Mouse (Mus musculus): ENCODE measurements around the gene Sstr3. TPM values are rescaled to one million over a fixed set of nuclear protein-coding genes. Genes with fewer than 3 reads are reported as not detected.

Sstr3 gene
- polyA plus RNA-seq, 1 experiment from 2014 or later = 0.04 TPM

DNA sequence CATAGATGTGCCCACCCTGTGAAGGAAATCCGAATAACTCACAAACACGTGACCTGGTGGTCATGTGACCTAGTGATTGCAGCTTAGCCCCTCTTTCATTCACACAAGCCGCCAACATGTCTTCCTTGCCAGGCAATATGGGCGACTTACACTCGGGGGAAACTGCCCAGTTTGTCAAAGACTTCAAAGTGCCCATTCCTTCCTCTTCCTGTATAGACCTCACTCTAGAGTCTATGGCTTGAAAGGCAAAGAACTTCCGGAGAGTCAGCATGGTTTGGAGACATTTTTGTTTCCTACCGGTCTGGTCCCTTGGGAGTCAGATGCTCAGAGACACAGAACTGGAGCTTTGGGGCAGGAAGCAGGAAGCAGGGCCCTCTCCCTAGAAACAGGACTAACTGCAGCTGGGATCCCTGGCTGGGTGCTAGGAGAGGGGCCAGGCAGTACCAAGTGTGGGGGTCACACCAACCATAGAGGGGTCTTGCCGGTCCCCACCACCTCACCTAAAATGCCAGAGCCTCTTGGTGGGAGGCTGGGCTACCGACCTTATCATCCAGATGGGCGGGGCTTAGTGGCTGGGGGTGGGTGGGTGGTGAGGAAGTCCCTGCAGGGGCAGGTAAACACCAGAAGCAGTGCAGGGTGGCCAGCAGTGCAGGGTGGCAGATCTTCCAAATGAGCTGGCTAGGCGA, 15.6 kb downstream of the Sstr3 start:
- H3K9me3 ChIP-seq = no peaks in the 10 kb centered on the region
- H3K27ac ChIP-seq = peak overlapping the region; percentile 79
- no peaks in the 10 kb centered on the region for H3K27me3 ChIP-seq
- H3K36me3 ChIP-seq = peaks cover 16% of the 10 kb centered on the region; the same call in 1 of the 2 replicates
- peak overlapping the region; percentile 54 for H3K9ac ChIP-seq
- no peak for ATAC-seq (ENCODE audit: insufficient number of reproducible peaks, low FRiP score, low TSS enrichment, low read depth)
- whole genome bisulfite sequencing = 37% methylated on average over 11 of the region's 11 CpGs
- H3K4me1 ChIP-seq = peaks cover 46% of the 10 kb centered on the region
- peak overlapping the region; percentile 72 for H3K4me2 ChIP-seq
- H3K4me3 ChIP-seq = peak overlapping the region; percentile 44

DNA sequence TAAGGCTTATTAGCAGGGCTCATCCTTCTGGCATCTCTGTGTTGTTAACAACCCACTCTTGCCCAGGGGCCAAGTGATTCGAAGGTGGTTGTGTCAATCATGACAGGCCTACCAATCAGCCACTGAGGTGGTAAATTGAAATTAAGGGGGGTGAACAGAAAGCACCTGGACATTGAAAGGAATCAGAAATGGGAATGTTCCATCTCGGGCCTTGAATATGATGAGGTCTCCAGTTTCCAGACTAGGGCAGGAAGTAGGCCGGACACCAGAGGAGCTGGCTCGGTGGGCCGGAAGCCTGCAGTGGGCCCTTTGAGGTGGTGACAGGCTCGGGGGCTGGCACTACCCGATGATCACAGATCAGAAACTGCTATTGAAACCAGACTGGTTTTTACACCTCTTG, 16.5 kb downstream of the Sstr3 start:
- no peak for ATAC-seq (ENCODE audit: insufficient number of reproducible peaks, low FRiP score, low TSS enrichment, low read depth)
- H3K27ac ChIP-seq = no peak overlapping the region
- H3K36me3 ChIP-seq = peaks cover 16% of the 10 kb centered on the region; the same call in 1 of the 2 replicates
- no peaks in the 10 kb centered on the region for H3K9me3 ChIP-seq
- no peak overlapping the region for H3K4me2 ChIP-seq
- peaks cover 46% of the 10 kb centered on the region for H3K4me1 ChIP-seq
- 69% methylated on average over 7 of the region's 7 CpGs for WGBS
- H3K9ac ChIP-seq = no peak overlapping the region
- no peaks in the 10 kb centered on the region for H3K27me3 ChIP-seq
- no peak overlapping the region for H3K4me3 ChIP-seq

DNA sequence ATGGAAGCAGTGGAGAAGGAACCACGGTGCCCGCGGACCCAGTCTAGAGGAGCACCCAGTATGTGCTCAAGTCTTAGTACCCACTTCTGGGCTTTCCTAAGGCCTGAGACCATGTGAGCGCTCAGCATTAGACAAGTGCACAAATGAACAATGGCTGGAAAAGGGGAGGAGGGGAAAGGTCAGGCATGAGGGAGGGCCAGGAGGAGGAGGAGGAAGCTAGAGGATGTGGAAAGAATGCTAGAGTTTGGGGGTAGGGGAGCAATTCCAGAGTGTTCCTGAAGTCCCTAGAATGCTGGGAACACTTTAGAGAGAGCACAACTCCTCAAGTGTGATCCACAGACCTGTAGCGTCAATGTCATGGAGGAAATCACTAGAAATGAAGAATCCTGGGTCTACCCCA, 20.3 kb downstream of the Sstr3 start:
- WGBS = 92% methylated on average over 5 of the region's 5 CpGs

DNA sequence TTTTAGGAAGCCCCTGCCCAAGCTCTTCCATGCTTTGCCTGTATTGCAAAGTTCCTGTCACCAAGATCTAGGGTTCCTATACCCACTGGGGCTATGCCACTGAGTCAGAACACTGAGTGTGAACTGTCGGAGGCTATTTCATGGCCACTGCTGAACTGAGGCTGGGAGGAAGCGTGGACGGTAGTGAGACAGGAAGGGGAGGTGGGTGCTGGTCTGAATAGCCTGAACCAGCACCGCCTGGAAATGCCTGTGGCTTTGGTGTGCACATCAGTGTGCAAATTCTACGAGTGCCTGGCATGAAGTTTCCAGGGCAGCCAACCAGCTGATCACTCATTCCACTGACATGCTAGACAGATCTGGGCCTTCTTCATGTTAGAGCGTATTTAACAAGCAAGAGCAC, 22.6 kb downstream of the Sstr3 start:
- Histone ChIP-seq H3K27me3 (no peaks in the 10 kb centered on the region), H3K27ac (no peak overlapping the region), H3K9ac (no peak overlapping the region), H3K4me3 (no peak overlapping the region), H3K4me2 (no peak overlapping the region), H3K9me3 (no peaks in the 10 kb centered on the region), H3K4me1 (peaks cover 11% of the 10 kb centered on the region), H3K36me3 (peaks cover 16% of the 10 kb centered on the region; the same call in 1 of the 2 replicates)
- WGBS = 77% methylated on average over 6 of the region's 6 CpGs
- ATAC-seq (ENCODE audit: insufficient number of reproducible peaks, low FRiP score, low TSS enrichment, low read depth) = no peak

More for the DNA sequence above, 20.3 kb downstream of the Sstr3 start:
- ATAC-seq (ENCODE audit: insufficient number of reproducible peaks, low FRiP score, low TSS enrichment, low read depth) = no peak
- no peak overlapping the region for H3K4me3 ChIP-seq
- peaks cover 22% of the 10 kb centered on the region for H3K4me1 ChIP-seq
- H3K27ac ChIP-seq = no peak overlapping the region
- no peak overlapping the region for H3K4me2 ChIP-seq
- no peaks in the 10 kb centered on the region for H3K9me3 ChIP-seq
- H3K9ac ChIP-seq = no peak overlapping the region
- H3K27me3 ChIP-seq = no peaks in the 10 kb centered on the region
- peaks cover 16% of the 10 kb centered on the region; the same call in 1 of the 2 replicates for H3K36me3 ChIP-seq

DNA sequence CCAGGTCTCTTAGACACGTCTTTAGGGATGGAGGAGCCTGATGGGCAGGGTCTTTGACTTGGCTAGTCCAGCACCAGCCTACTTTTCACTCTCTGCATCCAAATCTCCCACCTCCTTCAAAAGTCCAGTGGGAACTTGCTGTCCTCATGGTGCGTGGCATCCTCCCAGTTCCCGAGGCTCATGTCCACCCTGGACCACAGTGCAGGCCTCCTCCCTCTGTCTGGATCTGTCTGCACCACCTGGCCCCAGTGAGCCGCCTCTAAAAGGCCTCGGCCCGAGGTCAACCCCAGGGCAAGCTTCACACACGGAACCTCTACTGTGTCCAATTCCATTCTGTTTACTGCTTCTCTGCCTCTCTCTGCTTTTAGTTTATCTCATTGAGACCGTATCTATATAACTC, 23.2 kb downstream of the Sstr3 start:
- Histone ChIP-seq H3K36me3 (peaks cover 14% of the 10 kb centered on the region; the same call in 1 of the 2 replicates), H3K9me3 (no peaks in the 10 kb centered on the region), H3K27me3 (no peaks in the 10 kb centered on the region), H3K27ac (no peak overlapping the region), H3K4me2 (no peak overlapping the region), H3K9ac (no peak overlapping the region), H3K4me1 (peaks cover 11% of the 10 kb centered on the region), H3K4me3 (no peak overlapping the region)
- no peak for ATAC-seq (ENCODE audit: insufficient number of reproducible peaks, low FRiP score, low TSS enrichment, low read depth)
- 60% methylated on average over 8 of the region's 8 CpGs for WGBS

DNA sequence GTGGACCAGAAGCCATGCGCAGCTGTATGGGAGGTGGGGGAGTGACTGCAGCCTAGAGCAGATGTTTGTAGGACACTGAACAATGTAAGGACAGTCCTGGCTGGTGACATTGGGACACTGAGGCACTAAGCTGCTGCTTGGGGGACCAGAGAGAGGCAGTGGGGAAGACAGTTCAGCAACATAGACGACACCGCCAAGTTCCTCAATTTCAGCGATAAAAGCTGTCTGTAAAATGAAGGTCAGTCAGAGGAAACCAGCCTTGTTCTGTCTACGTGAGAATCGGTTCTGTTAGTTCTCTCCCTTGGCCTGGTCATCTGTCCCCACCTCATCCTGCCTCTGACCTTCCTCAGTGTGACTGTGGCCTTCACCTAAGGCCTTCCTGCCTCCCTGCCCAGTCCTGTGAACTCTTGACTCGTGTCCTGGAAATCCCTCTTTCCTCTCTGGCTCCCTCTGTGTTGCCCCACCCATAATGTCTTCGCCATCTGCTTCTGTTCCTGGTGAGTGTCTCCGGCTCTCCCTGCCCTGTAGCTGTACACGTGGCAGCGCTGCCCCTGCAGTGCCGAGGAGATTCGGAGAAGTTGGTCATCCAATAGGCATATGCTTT, 24.3 kb downstream of the Sstr3 start:
- no peak overlapping the region for H3K4me2 ChIP-seq
- H3K36me3 ChIP-seq = peaks cover 11% of the 10 kb centered on the region; the same call in 1 of the 2 replicates
- no peak overlapping the region for H3K4me3 ChIP-seq
- WGBS = 59% methylated on average over 13 of the region's 13 CpGs
- H3K9me3 ChIP-seq = no peaks in the 10 kb centered on the region
- no peak overlapping the region for H3K9ac ChIP-seq
- peaks cover 12% of the 10 kb centered on the region for H3K4me1 ChIP-seq
- no peaks in the 10 kb centered on the region for H3K27me3 ChIP-seq
- H3K27ac ChIP-seq = no peak overlapping the region
- ATAC-seq (ENCODE audit: insufficient number of reproducible peaks, low FRiP score, low TSS enrichment, low read depth) = no peak

DNA sequence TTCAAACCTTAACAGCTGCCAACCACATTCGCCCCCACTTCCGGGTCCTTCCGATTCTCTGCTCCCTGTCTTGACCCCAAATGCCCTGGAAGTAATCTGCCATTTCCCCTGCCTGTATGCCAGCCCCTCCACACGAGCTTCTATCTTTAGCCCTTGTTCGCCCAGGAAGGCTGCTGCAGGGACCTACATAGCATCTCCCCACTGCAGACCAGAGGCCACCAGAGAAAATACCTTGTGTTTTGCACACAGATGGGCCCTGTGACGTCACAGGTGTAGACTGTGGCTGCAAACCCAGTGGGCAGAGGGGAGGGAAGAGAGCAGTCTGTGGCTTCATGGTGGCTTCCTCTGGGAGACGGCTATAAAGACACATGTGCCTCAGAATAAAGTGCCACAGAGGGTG, 26.3 kb downstream of the Sstr3 start:
- Histone ChIP-seq H3K4me2 (no peak overlapping the region), H3K27ac (no peak overlapping the region), H3K4me3 (no peak overlapping the region), H3K9me3 (no peaks in the 10 kb centered on the region), H3K36me3 (no peaks in the 10 kb centered on the region), H3K27me3 (no peaks in the 10 kb centered on the region), H3K9ac (no peak overlapping the region), H3K4me1 (peaks cover 22% of the 10 kb centered on the region)
- WGBS = 41% methylated on average over 7 of the region's 7 CpGs
- ATAC-seq (ENCODE audit: insufficient number of reproducible peaks, low FRiP score, low TSS enrichment, low read depth) = no peak

DNA sequence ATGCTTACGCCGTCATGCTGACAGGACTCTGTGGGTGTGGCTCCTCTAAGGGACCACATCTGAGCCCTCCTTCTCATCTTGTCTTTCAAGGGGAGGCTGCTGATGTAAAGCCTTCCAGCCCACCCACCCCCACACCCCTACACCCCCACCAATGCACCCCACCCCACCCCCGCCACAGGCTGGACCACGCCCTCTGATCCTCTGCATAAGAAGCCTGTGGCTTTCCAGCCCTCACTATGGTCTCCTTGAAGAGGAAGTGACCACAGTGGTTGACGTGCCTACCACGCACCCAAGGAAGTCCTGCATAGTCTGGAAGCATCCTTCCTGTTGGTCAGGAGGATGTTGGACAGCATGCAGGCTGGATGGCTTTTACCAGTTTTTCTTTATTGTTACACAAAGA, 28.7 kb downstream of the Sstr3 start:
- H3K27ac ChIP-seq = peak overlapping the region; percentile 22; the same call in 1 of the 2 replicates
- peaks cover 22% of the 10 kb centered on the region for H3K4me1 ChIP-seq
- ATAC-seq (ENCODE audit: insufficient number of reproducible peaks, low FRiP score, low TSS enrichment, low read depth) = no peak
- H3K27me3 ChIP-seq = no peaks in the 10 kb centered on the region
- H3K9me3 ChIP-seq = no peaks in the 10 kb centered on the region
- WGBS = 75% methylated on average over 6 of the region's 6 CpGs
- H3K9ac ChIP-seq = no peak overlapping the region
- no peak overlapping the region for H3K4me3 ChIP-seq
- H3K36me3 ChIP-seq = no peaks in the 10 kb centered on the region
- H3K4me2 ChIP-seq = no peak overlapping the region

DNA sequence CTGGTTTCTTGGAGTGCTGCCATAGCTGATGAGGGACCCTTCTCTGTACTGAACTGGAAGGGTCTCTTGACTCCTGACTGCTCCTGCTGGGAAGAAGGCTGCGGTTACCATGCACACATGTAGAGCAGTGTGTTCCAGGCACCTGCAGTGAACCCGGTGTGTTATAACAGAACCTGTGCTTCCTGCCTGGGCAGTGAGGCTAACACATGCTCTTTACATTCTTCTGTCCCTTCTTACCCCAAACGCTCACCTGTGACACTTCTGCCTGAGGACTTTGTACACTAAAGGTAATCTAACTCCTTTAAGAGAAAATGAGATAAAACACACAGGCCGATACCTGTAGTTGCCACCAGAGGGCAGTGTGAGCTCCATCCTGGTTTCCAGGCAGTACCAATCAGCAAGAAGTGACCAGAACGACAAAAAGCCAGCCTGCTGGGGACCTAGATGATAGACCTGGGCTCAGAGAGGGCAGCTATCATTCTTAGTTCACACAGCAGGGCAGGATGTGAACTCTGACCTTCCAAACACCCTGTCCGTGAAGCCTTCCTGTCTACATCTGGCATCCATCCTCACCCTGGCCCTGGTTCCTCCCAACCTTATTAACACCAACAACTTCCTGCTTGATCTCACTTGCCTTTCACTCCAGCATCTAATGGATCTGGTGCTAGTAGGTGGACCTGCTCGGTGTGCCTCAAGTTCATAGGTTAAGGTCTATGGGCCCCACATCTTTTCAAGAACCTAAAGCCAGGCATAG, 29.9 kb downstream of the Sstr3 start:
- no peaks in the 10 kb centered on the region for H3K9me3 ChIP-seq
- H3K27me3 ChIP-seq = no peaks in the 10 kb centered on the region
- no peak overlapping the region for H3K9ac ChIP-seq
- peaks cover 24% of the 10 kb centered on the region for H3K4me1 ChIP-seq
- WGBS = 22% methylated on average over 7 of the region's 7 CpGs
- no peak overlapping the region for H3K4me2 ChIP-seq
- H3K27ac ChIP-seq = peak overlapping the region; percentile 54
- H3K4me3 ChIP-seq = no peak overlapping the region
- H3K36me3 ChIP-seq = no peaks in the 10 kb centered on the region
- ATAC-seq (ENCODE audit: insufficient number of reproducible peaks, low FRiP score, low TSS enrichment, low read depth) = no peak

DNA sequence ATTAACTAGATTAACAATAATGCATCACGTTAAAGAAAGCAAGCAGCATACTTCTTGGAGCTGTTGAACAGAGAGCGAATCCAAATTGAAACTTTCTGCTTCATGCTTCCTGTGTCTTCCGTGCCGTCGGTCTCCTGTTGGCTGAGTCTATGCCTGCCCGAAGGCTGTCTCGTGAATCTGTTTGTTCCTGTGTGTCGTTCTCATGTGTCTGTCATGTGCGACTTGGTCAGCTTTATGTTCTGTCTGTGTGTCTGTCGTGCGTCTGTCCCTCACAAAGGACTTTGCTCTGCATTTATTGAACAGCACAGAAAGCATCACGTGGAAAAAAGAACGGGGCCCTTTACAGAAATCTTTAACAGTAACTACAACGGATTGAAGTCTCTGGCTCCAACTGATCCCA, 31.5 kb downstream of the Sstr3 start:
- no peak for ATAC-seq (ENCODE audit: insufficient number of reproducible peaks, low FRiP score, low TSS enrichment, low read depth)
- Histone ChIP-seq H3K9me3 (no peaks in the 10 kb centered on the region), H3K9ac (no peak overlapping the region), H3K36me3 (no peaks in the 10 kb centered on the region), H3K4me1 (peaks cover 23% of the 10 kb centered on the region), H3K27ac (no peak overlapping the region), H3K27me3 (no peaks in the 10 kb centered on the region), H3K4me3 (no peak overlapping the region), H3K4me2 (no peak overlapping the region)
- 83% methylated on average over 14 of the region's 14 CpGs for WGBS

DNA sequence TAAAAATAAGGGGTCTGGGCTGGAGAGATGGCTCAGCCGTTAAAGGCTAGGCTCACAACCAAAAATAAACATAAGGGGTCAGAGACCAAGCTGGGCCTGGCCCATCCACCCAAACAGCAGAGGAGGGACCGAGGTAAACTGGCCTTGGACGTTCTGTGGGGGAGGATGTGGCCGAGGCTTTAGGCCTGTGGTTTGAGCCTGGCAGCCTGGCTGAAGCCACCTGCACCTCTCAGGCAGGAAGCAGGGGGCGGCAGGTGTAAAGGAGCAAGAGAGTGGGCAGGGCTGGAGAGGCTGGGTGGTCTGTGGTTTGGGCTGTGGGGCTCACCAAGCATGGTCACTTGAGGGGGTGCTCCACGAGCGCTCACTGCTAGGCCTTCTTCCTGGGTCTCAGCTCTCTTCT, 32.5 kb downstream of the Sstr3 start:
- no peak overlapping the region for H3K4me2 ChIP-seq
- H3K27ac ChIP-seq = no peak overlapping the region
- H3K4me1 ChIP-seq = peaks cover 18% of the 10 kb centered on the region
- 69% methylated on average over 7 of the region's 7 CpGs for WGBS
- H3K9ac ChIP-seq = no peak overlapping the region
- no peak for ATAC-seq (ENCODE audit: insufficient number of reproducible peaks, low FRiP score, low TSS enrichment, low read depth)
- no peaks in the 10 kb centered on the region for H3K9me3 ChIP-seq
- no peaks in the 10 kb centered on the region for H3K36me3 ChIP-seq
- no peak overlapping the region for H3K4me3 ChIP-seq
- no peaks in the 10 kb centered on the region for H3K27me3 ChIP-seq

DNA sequence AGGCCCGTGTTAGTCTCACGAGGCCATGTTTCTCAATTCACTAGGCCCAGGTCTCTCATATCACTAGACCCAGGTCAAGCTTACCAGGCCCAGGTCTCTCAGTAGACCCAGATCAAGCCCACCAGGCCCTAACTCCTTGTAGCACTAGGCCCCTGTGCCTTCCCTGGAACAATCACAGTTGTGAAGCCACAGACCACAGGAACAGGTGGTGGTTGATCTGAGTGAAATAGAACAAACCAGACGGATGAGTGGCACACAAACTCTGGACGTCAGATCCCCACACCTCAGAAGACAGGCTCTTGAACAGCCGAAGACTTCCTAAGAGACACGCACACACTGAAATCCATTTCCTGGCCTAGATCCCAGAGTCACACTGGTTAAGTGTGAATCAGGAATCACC, 33.7 kb downstream of the Sstr3 start:
- Histone ChIP-seq H3K9ac (no peak overlapping the region), H3K9me3 (no peaks in the 10 kb centered on the region), H3K4me2 (no peak overlapping the region), H3K36me3 (no peaks in the 10 kb centered on the region), H3K4me3 (no peak overlapping the region), H3K27ac (no peak overlapping the region; the same call in 1 of the 2 replicates), H3K4me1 (peaks cover 18% of the 10 kb centered on the region), H3K27me3 (no peaks in the 10 kb centered on the region)
- no peak for ATAC-seq (ENCODE audit: insufficient number of reproducible peaks, low FRiP score, low TSS enrichment, low read depth)
- WGBS = 76% methylated on average over 6 of the region's 6 CpGs
